Mouse (Mus musculus): Measurements from ENCODE around the gene 4931406C07Rik.
"Not testable (repeated sequence)": the region's sequence is repeated elsewhere in the genome, so short reads cannot be mapped to it uniquely, and the experiment has no call there.

Gene 4931406C07Rik

DNA sequence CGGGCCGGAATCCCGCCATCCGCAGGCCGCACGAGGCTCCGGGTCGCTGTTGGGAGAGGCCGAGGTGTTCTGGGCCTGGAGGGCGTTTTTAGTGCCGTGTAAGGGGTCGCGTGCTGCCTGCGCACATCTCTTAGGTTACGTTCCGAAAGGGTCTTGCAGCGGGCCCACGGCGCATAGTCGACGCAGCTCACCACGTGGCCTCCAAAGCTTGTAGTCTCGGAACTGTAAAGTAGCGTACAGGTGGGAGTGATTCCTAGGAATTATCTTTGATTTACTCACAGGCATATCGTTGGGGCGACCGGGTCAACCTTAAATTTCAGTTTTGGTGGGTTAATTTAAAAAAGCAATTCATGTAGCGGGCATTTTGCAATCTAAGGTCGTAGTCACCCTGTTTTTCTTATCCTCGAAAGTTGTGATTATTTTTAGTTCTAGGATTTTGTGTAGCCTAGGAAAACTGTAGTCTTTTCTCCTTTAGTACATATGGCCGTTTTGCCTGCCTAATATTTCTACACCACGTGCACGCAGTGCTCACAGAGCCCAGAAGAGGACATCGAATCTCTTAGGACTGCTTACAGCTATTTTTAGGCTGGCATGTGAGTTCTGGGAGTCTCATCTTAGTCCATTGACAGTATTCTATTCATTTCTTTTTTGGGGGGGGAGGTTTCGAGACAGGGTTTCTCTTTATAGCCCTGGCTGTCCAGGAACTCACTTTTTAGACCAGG is at the start of gene 4931406C07Rik:
Gene 4931406C07Rik, minus strand, starts transcription at position 51 of the 722 bp plus-strand sequence.
- DNase-seq: peak in 1 of 2 experiments; percentile 19

- DNase-seq: no peak
Observed at GRCm38 (mm10) chr9:15349925-15350324, 43.7 kb upstream of the 4931406C07Rik start.

GRCm38 (mm10) chr9:15337776-15338175 is 31.5 kb upstream of the 4931406C07Rik start:
- DNase-seq: no peak

DNA sequence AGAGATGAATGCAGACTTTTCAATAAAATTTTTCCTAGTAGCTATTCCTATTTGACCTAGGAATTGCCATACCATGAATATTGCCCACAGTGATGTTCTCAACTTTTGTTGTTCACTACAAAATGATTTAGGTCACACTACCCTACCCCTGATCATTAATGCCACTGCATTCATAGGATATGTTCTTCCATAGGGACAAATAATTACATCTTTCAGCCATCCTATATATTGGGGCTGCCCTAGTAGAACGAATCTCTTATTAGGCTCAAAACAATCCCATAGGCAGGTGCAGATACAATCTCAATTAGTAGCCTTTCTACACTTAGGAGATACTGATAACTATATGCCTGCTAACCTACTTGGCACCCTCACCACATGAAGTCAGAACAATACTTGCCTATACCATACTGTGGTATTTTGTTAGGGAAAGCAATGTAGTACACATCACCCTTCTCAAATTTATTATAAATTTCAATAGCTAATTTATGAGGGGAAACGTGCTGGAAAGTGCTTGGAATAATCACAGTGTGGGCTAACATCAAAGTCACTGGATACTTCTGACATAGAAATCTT is 12.0 kb upstream of the 4931406C07Rik start:
- no peak for DNase-seq

DNA sequence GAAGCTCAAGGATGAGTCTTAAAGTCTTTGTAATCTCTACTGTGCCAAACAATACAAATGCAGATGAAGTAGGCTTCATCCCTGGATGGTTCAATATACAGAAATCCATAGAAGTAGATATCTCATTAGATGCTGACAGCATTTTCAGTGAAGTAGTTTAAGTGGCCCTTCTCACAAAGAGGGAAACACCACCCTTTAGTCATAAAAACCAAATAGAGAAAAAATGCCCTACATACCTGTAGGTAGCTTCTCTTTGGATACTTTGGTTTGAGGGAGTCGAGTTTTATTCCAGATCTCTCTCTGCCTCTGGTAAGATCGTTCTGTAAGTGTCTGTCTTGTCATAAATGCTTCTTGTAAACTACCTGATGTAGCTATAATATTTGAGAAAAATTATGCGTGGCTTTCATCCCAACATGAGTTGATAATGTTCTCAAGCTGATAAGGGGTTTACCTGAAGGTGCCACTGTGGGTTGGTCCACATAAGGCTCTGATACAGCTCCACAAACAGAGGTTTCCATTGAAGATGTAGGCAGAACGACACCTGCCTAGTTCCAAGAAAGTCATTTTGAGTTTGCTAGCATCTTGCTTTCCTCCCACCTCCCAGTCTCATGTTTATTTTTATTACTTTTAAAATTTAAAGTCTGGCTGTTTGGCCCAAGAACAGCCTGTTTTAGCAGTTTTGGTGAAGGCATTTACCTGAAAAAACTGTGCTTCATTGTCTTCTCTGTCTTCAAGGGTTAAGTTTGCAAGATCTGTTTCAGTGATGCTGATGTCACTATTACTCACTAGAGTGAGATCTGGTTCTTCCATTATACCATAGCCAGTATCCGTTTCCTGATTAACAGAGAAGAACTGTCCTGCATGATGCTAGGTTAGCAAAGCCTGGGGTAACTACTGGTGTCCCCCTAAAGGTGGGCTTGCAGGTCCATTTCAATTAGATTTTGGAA is 11.2 kb upstream of the 4931406C07Rik start:
- DNase-seq: no peak

DNA sequence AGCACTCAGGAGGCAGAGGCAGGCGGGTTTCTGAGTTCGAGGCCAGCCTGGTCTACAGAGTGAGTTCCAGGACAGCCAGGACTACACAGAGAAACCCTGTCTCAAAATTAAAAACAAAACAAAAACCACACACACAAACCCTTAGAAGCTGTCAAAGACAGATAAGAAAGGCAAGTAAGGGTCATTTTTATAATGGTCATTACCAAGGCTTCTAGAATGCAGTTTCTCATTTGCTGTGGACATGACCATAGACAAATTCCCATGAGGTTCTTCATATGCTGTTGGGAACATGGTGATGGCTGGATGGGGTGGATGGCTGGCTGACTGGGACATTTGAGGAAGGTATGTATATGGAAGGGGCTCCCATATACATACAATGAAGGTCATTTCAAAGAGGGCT is 10.0 kb upstream of the 4931406C07Rik start:
- not testable (repeated sequence) for DNase-seq

DNA sequence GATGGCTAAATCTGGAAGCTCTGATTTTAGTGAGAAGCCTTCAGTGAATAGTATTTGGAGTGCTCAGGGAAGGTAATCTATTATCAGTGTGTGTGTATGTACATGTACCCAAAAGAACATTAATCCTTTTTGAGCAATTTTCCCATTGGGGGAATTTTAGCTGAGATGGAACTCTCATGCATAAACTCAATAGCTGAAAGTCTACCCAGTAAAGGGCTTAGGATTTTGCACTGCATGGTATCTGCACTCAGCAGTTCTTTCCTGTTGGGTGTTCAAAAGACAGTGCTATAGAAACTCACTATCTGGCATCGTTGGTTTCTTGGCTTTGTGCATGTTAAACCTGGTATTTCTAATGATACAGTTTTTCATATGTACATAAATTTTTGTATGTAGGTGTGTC is 8.4 kb upstream of the 4931406C07Rik start:
- DNase-seq: no peak

- no peak for DNase-seq
Observed at GRCm38 (mm10) chr9:15313633-15314032, 7.4 kb upstream of the 4931406C07Rik start.

- no peak for DNase-seq
Observed at GRCm38 (mm10) chr9:15312054-15312735, 5.9 kb upstream of the 4931406C07Rik start.

DNA sequence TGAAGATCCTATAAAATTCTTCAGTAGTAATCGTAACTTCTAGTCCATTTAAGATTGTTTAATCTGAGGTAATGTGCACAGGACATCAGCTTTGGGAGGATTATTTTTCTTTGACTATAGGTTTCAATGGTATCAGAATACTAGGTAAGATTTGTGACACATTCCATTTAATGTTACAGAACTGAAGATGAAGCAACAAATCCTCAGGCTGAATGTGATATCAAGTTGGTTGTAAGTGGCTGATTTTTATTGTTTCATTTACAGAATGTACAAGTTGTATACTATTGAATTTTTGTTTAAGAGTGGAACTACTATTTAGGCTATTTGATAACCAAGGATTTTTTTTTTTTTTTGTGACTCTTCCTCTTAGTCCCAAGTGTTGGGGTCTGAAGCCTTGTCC is 3.9 kb upstream of the 4931406C07Rik start:
- no peak for DNase-seq

DNA sequence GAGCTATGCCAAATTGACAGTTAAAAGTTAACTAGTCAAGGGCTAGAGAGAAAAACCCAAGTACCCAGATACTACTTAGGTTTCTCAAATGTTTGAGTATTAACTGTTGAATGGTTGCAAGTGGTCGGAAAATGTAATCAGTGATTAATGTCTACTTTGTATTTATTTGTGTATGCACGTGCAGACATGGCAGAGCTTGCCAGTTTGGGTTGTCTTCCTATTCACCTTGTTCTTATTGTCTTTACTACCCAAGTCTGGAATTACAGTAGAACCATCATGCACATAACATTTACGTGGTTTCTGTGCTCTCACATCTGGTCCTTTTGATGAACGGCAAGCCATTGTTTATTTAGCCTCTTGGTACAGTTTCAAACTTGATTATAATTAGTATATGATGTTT is 3.2 kb upstream of the 4931406C07Rik start:
- no peak for DNase-seq

DNA sequence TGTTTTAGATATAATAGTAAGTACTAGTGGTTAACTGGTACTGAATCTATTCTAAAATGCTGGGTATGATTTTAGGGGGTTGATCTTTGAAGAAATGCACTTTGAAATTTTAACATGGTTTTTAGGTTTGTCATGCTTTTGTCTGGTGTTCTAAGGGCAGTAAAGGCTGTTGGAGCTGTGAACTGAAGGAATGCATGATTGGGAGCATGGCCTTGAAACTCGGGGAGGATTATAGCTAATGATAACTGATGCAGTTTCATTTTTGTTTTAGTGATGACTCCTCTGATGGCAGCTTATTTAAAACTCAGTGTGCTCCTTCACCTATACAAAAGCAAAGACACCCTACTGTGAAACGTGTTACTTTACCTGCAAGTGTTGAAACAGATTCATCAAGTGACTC is 2.0 kb upstream of the 4931406C07Rik start:
- no peak for DNase-seq

GRCm38 (mm10) chr9:15307257-15307656 is 1.0 kb upstream of the 4931406C07Rik start:
- DNase-seq: no peak

DNA sequence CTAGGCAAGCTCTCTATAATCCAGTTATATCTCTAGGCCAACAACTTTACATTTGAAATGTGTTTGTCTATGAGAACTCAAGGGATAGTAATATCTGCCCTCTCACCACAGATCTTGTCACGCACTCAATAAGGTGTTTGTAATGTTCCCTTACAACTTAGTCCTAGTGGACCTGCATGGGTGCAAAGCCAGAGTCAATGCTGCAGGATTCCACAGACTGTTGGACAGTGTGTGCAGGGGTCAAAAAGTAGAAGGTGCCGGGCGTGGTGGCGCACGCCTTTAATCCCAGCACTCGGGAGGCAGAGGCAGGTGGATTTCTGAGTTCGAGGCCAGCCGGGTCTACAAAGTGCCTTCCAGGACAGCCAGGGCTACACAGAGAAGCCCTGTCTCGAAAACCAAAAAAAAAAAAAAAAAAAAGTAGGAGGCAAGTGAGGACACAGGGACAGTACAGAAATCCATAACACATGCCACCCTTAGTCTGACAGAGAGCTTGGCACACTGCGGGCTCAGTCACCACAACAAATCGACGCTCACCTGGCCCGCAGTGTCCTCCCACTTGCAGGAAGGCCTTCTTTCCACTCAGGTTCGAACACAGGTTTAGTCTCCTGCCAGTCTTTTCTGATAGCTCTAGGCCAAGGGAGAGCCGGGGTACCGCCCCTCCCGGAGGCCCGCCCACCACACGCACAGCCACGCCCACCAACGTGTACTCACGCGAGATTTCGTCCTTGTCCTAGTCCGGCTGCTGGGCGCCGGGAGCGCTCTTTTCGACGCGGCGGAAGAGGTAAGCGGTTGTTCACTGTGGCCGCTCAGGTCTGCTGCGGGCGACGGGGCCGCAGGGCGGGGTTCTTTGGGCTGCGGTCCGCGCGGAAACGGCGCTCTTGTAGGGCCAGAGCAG is 498 bp downstream of the 4931406C07Rik start, which contains the start of gene Taf1d:
Gene Taf1d, plus strand, starts transcription at position 712 of the 895 bp plus-strand sequence.
- DNase-seq: peak; percentile 99 to 100

DNA sequence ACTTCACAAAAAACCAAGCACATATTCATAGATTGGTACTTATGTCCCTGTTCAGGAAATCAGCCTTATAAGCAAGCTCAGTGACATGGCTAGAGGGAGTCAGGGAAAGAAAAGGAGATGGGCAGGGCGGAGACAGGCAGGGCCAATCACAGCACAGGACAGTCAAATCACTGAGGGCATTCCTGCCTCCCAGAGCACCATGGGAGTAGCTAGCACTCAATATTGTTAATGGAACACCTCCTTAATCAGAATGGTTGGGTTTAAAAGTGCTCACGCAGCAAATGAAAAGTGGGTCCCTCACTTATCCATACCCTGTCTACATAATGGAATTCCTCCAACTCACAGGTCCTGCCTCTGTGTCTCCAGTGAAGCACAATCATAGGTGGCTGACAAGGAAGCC is 3.4 kb downstream of the 4931406C07Rik start:
- no peak for DNase-seq

GRCm38 (mm10) chr9:15302006-15302405 is 4.2 kb downstream of the 4931406C07Rik start:
- not testable (repeated sequence) for DNase-seq

DNA sequence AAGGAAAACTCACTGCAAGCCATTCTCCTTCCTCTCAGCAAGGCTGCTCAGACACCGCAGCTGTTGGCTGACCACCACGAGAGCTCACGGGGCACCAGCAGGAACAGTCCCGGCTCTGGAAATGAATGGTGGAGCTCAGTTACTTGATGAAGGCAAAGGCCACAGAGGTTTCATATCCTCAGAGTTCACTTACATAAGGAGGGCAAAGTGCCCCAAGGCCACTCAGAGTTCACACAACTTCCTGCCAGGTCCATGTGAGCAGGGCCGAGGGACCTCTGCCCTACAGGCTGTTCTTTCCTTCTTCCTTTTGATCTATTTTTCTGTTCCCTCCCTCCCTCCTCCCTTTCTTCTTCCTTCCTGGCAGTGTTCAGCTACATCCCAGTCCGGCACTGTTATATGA is 4.8 kb downstream of the 4931406C07Rik start:
- no peak for DNase-seq

DNA sequence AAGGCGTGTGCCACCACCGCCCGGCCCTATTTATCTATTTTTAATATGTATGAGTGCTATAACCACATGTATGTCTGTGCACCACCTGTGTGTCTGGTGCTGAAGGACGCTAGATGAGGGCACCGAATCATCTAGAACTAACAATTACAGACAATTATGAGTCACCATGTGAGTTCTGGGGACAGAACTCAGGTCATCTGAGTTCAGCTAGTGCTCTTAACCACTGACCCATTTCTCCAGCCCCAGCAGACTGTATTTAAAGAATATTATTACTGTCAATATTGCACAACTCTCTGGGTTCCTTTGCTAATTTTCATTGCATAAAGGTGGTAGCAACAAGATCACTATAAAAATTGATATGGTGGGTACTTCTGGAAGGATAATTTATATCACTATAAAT is 6.2 kb downstream of the 4931406C07Rik start:
- no peak for DNase-seq

DNA sequence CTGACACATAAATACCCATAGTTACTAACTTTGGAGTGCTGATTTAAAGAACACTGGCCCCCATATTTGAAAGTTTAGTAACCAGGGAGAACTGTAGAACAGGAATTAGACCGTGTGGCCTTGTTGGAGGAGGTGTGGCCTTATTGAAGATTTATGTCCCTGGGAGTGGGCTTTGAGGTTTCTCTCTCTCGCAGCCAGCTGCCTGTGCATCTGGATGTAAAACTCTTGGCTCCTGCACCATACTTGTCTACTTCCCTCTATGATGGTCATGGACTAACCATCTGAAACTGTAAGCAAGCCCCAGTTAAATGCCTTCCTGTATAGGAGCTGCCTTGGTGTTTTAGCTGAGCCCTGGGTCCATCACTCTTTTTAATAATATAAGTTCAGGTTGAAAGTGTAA is 7.8 kb downstream of the 4931406C07Rik start:
- no peak for DNase-seq

DNA sequence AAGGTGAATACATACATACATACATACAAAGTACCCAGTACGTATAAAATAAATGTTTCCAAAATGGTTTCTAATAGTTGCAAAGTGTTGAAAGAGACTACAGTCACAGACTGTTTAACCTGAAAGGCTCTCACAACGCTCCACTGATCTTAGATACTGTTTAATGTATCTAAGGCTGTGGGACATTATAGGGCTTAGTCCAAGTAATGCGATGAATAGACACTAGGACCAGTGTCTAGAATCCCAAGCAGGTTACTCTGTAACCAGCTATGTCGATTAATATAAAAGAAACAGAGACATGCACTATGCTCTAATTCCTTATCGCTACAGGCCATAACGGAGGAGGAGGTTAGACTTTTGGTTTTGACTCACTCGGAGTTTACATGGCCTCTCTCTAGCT is 9.1 kb downstream of the 4931406C07Rik start:
- no peak for DNase-seq

GRCm38 (mm10) chr9:15289251-15289650 is 17.0 kb downstream of the 4931406C07Rik start:
- DNase-seq: no peak

DNA sequence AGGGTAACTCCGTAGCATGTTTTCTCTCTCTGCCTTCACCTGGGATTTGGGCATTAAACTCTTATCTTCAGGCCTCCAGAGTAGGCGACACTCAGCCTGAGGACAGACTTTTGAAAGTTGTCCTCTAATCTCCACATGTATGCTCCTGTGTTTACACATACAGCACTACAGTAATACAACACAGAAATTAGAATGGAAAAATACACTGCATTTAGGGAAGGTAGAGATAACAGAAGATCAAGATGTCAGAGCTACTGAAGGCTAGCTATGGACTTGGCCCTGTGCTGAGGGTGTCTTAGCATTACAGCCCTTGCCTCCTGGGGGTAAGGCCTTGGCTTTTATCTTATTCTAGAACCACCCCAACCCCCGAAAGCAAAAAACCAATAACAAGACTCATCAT is 17.8 kb downstream of the 4931406C07Rik start:
- no peak for DNase-seq
